Mouse (Mus musculus): Measurements from ENCODE around the gene BC034090. TPM values are rescaled to one million over a fixed set of nuclear protein-coding genes. Genes with fewer than 3 reads are reported as not detected.

BC034090 gene
- polyA plus RNA-seq (2015; fragmentation: Nextera tagmentation; extraction: Ambion mirVana), result 8.2 and 9.1 TPM in 2 replicates

DNA sequence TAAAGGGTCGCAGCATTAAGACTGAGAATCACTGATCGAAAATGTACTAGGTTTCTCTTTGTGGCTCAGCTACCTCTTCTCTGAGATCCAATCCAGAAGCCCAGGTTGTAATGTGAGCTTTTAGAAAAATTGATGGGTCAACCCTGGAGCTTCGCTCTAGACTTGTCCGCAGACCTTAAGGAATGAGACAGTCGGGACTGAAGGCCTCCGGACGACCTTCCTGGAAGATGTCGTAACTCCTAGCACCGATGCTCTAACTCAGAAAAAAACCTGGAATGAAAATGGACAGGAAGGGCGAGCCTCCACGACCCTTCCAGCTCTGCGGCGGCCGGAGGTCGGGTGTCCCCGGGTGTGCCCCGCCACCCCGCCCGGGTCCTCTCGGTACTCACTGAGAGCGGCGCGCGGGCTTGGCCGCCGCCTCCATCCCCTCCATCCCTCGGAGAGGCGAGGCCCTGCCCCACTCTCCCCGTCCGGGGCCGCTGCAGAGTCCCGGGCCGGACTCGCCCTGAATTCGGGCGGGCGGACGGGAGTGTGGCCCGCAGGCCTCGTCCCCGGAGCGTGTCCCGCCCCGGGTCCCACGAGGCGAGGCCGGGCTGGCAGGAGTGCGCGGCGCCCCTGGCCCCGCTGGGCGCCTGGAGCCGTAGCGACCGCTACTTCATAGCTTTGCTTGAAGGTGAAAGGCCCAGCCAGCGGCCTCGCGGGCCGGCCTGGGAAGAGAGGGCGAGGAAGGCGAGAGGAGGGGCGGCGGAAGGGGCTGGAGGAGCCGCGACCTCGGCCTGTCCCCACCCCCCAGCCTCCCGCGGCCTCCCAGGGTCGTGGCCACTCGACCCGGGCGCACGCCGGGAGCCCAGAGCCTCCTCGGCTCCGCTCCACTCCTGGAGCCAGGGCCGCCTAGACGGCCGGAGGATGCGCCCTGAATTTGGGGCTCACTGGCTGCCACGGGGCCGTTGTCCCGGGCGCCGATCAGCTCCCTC lies at the start of gene BC034090:
Gene BC034090 (minus strand): TSS at position 648 of the 974 bp plus-strand sequence.
- Histone ChIP-seq H3K4me1 (ENCODE audit: insufficient read depth, low read length) (peaks cover 31% of the 10 kb centered on the region), H3K36me3 (ENCODE audit: insufficient read depth, low read length) (peaks cover 14% of the 10 kb centered on the region), H3K9me3 (ENCODE audit: low read length) (no peaks in the 10 kb centered on the region), H3K4me2 (replicated peaks; ENCODE audit: low read depth, low read length) (peak within 1 kb of the TSS; percentile 90), H3K27ac (ENCODE audit: low read length) (peak within 1 kb of the TSS; percentile 83), H3K27me3 (ENCODE audit: insufficient read depth, low read length) (no peaks in the 10 kb centered on the region), H3K4me3 (ENCODE audit: low read length) (peak within 1 kb of the TSS; percentile 58), H3K9ac (replicated peaks; ENCODE audit: low read length) (peak within 1 kb of the TSS; percentile 84)
- peak; percentile 79 for ATAC-seq (ENCODE audit: low FRiP score, low TSS enrichment)
- 2% methylated on average over 83 of the region's 85 CpGs for WGBS

DNA sequence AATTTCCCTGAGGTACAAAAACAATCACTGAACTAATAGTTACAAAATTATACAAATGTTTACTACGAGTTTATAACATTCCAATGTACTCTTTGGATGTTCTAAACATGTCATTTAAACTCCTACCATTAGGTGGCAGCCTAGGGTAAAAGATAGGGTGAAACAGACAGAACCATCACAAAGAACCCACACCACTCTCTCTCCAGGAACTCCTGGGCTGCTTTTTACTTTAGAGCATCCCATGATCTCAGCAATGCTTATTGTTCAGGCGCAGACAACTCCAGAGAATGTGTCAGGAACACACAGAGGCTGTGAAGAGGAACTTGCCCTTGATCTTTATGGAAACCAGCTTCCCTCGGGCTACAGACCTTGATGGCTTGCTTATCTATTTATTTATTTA lies 49.2 kb upstream of the BC034090 start:
- Histone ChIP-seq H3K27me3 (ENCODE audit: insufficient read depth, low read length) (no peaks in the 10 kb centered on the region), H3K9ac (replicated peaks; ENCODE audit: low read length) (no peak overlapping the region), H3K36me3 (ENCODE audit: insufficient read depth, low read length) (peaks cover 6% of the 10 kb centered on the region; the same call in 1 of the 2 replicates), H3K27ac (ENCODE audit: low read length) (no peak overlapping the region), H3K4me2 (replicated peaks; ENCODE audit: low read depth, low read length) (no peak overlapping the region), H3K4me3 (ENCODE audit: low read length) (no peak overlapping the region), H3K4me1 (ENCODE audit: insufficient read depth, low read length) (0 out of 2 replicates have a peak, but pooled peaks cover 2% of the 10 kb centered on the region), H3K9me3 (ENCODE audit: low read length) (no peaks in the 10 kb centered on the region)
- no peak for ATAC-seq (ENCODE audit: low FRiP score, low TSS enrichment)
- 10% methylated on average over 3 of the region's 3 CpGs for WGBS

DNA sequence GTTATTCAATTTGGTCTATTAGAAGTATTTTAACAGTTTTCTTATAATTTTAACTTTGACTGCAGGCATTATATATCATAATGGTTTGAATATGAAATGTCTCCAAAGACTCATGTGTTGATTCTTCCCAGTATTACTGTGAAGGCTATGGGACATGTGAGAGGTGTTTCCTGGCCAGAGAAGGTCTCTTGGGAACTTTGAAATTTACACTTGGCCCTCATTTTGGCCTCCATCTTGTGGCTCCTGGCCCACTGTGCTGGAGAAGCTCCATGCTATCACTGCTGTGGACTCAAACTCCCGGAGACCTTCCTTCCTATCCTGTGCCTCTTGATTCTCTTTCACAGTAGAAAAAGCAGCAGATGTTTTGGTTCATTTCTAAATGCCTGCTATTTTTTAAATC lies 45.2 kb upstream of the BC034090 start:
- no peak for ATAC-seq (ENCODE audit: low FRiP score, low TSS enrichment)
- H3K27ac ChIP-seq (ENCODE audit: low read length), result no peak overlapping the region
- H3K9me3 ChIP-seq (ENCODE audit: low read length), result no peaks in the 10 kb centered on the region
- no peak overlapping the region for H3K4me3 ChIP-seq (ENCODE audit: low read length)
- H3K4me1 ChIP-seq (ENCODE audit: insufficient read depth, low read length), result 0 out of 2 replicates have a peak, but pooled peaks cover 2% of the 10 kb centered on the region
- H3K27me3 ChIP-seq (ENCODE audit: insufficient read depth, low read length), result no peaks in the 10 kb centered on the region
- 91% methylated on average over 1 of the region's 1 CpGs for WGBS
- H3K36me3 ChIP-seq (ENCODE audit: insufficient read depth, low read length), result peaks cover 11% of the 10 kb centered on the region
- H3K4me2 ChIP-seq (replicated peaks; ENCODE audit: low read depth, low read length), result no peak overlapping the region
- no peak overlapping the region for H3K9ac ChIP-seq (replicated peaks; ENCODE audit: low read length)

DNA sequence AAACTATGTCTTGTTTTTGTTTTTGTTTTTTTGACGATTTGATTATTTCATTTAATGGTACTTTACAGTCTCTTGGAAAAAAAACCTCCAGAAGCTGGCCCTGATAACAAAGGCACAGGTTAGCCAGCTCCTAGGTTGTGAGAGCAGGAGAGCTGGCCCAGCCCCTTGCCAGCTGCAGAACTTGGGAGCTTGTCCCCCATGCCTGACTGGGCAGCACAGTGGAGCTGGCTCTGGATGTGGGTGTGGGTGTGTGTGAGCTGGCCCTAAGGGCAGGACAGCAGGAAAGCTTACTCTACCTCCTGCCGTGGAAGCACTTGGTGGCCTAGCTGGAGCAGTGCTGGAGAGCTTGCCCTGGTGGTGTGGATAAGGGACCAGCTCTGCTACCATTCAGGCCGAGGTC lies 43.8 kb upstream of the BC034090 start:
- ATAC-seq (ENCODE audit: low FRiP score, low TSS enrichment), result peak; percentile 71; the same call in 1 of the 2 replicates
- H3K4me1 ChIP-seq (ENCODE audit: insufficient read depth, low read length), result no peaks in the 10 kb centered on the region
- no peaks in the 10 kb centered on the region for H3K27me3 ChIP-seq (ENCODE audit: insufficient read depth, low read length)
- no peak overlapping the region for H3K4me2 ChIP-seq (replicated peaks; ENCODE audit: low read depth, low read length)
- no peak overlapping the region for H3K27ac ChIP-seq (ENCODE audit: low read length)
- H3K36me3 ChIP-seq (ENCODE audit: insufficient read depth, low read length), result peaks cover 11% of the 10 kb centered on the region
- no peak overlapping the region for H3K4me3 ChIP-seq (ENCODE audit: low read length)
- no peaks in the 10 kb centered on the region for H3K9me3 ChIP-seq (ENCODE audit: low read length)
- 78% methylated on average over 3 of the region's 3 CpGs for WGBS
- no peak overlapping the region for H3K9ac ChIP-seq (replicated peaks; ENCODE audit: low read length)

DNA sequence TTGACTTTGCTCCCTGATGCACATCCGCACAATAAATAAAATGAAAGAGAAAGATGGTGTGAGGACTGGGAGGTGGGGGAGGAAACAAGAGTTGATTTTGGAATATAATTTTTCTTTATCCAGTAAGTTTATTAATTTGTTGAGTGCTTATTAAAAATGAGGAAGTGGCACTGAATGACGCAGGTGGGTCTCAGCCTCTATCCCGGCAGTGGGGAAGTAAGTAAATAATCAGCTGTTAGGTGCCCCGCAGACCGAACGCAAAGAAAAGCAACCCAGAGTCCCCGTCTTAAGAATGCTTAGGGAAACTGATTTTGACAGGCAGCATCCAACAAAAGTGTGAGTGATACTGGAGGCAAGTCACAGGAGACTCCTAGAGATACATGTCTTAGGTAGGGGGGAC lies 39.6 kb upstream of the BC034090 start:
- Histone ChIP-seq H3K36me3 (ENCODE audit: insufficient read depth, low read length) (peaks cover 8% of the 10 kb centered on the region), H3K27me3 (ENCODE audit: insufficient read depth, low read length) (no peaks in the 10 kb centered on the region), H3K9ac (replicated peaks; ENCODE audit: low read length) (no peak overlapping the region), H3K4me1 (ENCODE audit: insufficient read depth, low read length) (peaks cover 7% of the 10 kb centered on the region; the same call in 1 of the 2 replicates), H3K9me3 (ENCODE audit: low read length) (no peaks in the 10 kb centered on the region), H3K27ac (ENCODE audit: low read length) (no peak overlapping the region), H3K4me2 (replicated peaks; ENCODE audit: low read depth, low read length) (no peak overlapping the region), H3K4me3 (ENCODE audit: low read length) (no peak overlapping the region)
- WGBS, result 93% methylated on average over 7 of the region's 7 CpGs
- no peak for ATAC-seq (ENCODE audit: low FRiP score, low TSS enrichment)

DNA sequence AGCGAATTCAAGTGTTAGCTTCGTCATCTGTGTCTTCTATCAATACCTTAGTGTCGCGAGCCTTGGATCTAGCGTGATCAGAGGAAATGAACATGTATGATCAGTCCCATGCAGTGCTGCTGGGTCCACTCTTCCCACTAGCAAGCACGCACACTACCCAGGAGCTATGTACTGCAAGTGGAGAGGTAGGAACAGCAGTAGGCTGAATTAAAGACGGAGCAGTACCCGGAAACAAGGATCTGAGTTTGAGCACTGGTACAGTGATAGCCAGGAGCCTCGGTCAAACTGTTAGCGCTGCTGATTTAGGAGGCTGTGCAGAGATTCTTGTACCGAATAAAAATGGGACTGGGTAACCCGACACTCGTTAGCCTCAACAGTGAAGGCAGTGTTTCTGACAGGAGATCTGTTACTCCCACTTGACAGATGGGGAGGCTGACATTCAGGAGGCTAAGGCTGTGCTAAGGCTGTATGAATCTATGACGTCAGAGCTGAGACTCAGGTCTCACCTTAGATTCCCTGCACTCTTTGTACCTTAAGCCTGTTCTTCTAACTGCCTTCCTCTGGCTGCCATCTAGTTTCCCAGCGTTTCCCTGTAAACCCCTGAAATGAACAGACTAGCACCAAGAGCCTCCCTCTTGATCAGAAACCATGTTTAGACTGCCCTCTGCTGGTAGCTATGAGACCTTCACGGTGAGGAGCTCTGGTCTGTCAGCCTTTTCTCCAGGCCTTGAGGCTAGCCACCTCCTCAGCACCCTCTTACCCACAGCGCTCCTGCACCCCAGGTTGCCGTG lies 37.0 kb upstream of the BC034090 start:
- no peak overlapping the region for H3K4me3 ChIP-seq (ENCODE audit: low read length)
- WGBS, result 39% methylated on average over 18 of the region's 18 CpGs
- no peak overlapping the region for H3K27ac ChIP-seq (ENCODE audit: low read length)
- no peaks in the 10 kb centered on the region for H3K9me3 ChIP-seq (ENCODE audit: low read length)
- no peaks in the 10 kb centered on the region for H3K27me3 ChIP-seq (ENCODE audit: insufficient read depth, low read length)
- peak; percentile 90 for ATAC-seq (ENCODE audit: low FRiP score, low TSS enrichment)
- no peak overlapping the region for H3K9ac ChIP-seq (replicated peaks; ENCODE audit: low read length)
- no peaks in the 10 kb centered on the region for H3K36me3 ChIP-seq (ENCODE audit: insufficient read depth, low read length)
- no peak overlapping the region for H3K4me2 ChIP-seq (replicated peaks; ENCODE audit: low read depth, low read length)
- peaks cover 7% of the 10 kb centered on the region; the same call in 1 of the 2 replicates for H3K4me1 ChIP-seq (ENCODE audit: insufficient read depth, low read length)

DNA sequence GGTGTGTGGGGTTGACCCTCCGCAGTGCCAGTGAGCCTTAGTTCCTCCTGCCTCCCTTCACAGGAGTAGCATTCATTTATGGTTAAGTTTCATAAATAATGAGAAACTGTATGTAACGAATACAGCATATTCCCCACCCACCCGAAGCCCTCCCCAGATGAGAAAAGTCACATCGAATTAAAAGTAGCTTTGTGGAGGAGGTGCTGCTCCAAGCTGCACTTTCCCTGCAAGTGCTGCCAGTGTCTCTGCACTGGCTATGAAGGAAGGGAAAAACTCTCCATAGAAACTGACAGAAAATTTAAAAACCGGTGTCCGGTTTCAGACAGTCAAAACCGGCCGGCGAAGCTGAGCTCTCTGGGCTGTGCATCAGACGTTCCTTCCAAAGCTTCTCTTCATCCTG lies 36.1 kb upstream of the BC034090 start:
- H3K9ac ChIP-seq (replicated peaks; ENCODE audit: low read length), result no peak overlapping the region
- H3K4me1 ChIP-seq (ENCODE audit: insufficient read depth, low read length), result peaks cover 7% of the 10 kb centered on the region; the same call in 1 of the 2 replicates
- H3K36me3 ChIP-seq (ENCODE audit: insufficient read depth, low read length), result no peaks in the 10 kb centered on the region
- ATAC-seq (ENCODE audit: low FRiP score, low TSS enrichment), result no peak
- no peak overlapping the region for H3K4me3 ChIP-seq (ENCODE audit: low read length)
- no peak overlapping the region for H3K4me2 ChIP-seq (replicated peaks; ENCODE audit: low read depth, low read length)
- no peaks in the 10 kb centered on the region for H3K9me3 ChIP-seq (ENCODE audit: low read length)
- H3K27me3 ChIP-seq (ENCODE audit: insufficient read depth, low read length), result no peaks in the 10 kb centered on the region
- 42% methylated on average over 10 of the region's 10 CpGs for WGBS
- H3K27ac ChIP-seq (ENCODE audit: low read length), result no peak overlapping the region

DNA sequence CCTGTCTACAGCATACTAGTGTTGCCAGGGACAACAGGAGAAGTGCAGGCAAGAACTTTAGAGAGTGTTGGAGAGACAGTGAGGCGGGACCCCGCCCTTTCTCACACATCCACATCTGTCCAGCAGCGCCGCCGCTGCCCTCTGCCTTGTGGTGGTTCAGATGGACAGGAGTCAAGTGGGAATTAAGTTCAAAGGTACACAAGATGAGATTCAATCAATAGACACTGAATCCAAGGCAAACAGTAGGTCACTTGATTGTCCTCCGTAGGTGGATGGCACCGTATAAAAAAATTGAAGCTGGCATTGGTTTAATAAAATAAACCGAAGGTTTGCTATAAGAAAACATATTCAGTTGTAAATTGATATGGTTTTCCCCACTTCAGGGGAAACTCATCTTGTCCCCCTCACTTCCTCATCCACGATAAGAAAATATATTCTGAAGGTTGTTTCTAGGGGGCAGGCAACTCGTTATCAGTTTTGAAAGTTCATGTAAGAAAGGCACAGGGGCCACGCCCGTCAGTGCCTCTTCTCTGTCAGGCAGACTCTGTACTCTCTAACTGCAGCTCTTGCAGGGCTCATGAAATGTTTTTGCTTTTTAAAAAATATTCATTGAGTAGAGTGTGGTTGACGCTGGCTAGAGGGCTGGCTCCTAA lies 32.3 kb upstream of the BC034090 start:
- 66% methylated on average over 13 of the region's 13 CpGs for WGBS
- no peak overlapping the region for H3K4me2 ChIP-seq (replicated peaks; ENCODE audit: low read depth, low read length)
- ATAC-seq (ENCODE audit: low FRiP score, low TSS enrichment), result no peak

DNA sequence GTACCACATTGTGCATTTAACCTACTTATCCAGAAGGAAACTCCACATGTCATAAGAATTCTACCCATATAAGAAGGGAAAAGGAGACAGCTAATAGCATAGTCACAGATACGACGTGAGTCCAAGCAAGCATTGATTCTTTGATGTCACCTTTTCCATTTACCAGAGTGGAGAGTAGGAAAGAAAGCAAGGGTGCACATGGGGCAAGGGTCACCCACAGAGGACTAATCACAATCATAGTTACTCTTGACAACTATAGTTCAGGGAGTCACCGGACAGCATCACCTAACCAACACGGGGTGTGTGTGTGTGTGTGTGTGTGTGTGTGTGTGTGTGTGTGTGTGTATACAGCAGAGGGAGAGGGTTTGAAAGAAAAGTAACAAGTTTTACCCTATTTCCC lies 31.5 kb upstream of the BC034090 start:
- no peak for ATAC-seq (ENCODE audit: low FRiP score, low TSS enrichment)
- Histone ChIP-seq H3K9me3 (ENCODE audit: low read length) (no peaks in the 10 kb centered on the region), H3K27ac (ENCODE audit: low read length) (no peak overlapping the region), H3K9ac (replicated peaks; ENCODE audit: low read length) (no peak overlapping the region), H3K4me2 (replicated peaks; ENCODE audit: low read depth, low read length) (no peak overlapping the region), H3K27me3 (ENCODE audit: insufficient read depth, low read length) (no peaks in the 10 kb centered on the region), H3K4me1 (ENCODE audit: insufficient read depth, low read length) (peaks cover 1% of the 10 kb centered on the region; the same call in 1 of the 2 replicates), H3K4me3 (ENCODE audit: low read length) (no peak overlapping the region), H3K36me3 (ENCODE audit: insufficient read depth, low read length) (no peaks in the 10 kb centered on the region)
- WGBS, result 82% methylated on average over 4 of the region's 4 CpGs

More for the DNA sequence above, 32.3 kb upstream of the BC034090 start:
- no peak overlapping the region for H3K27ac ChIP-seq (ENCODE audit: low read length)
- peaks cover 7% of the 10 kb centered on the region; the same call in 1 of the 2 replicates for H3K4me1 ChIP-seq (ENCODE audit: insufficient read depth, low read length)
- H3K9me3 ChIP-seq (ENCODE audit: low read length), result no peaks in the 10 kb centered on the region
- H3K4me3 ChIP-seq (ENCODE audit: low read length), result no peak overlapping the region
- H3K9ac ChIP-seq (replicated peaks; ENCODE audit: low read length), result no peak overlapping the region
- no peaks in the 10 kb centered on the region for H3K27me3 ChIP-seq (ENCODE audit: insufficient read depth, low read length)
- H3K36me3 ChIP-seq (ENCODE audit: insufficient read depth, low read length), result no peaks in the 10 kb centered on the region

Measured in kidney, embryonic 16.5 days (tissue).